Mouse (Mus musculus): Measurements from ENCODE around the gene Mrpl49. TPM values are rescaled to one million over a fixed set of nuclear protein-coding genes. Genes with fewer than 3 reads are reported as not detected.

Mrpl49 gene
- polyA plus RNA-seq (2015; fragmentation: Nextera tagmentation; extraction: Ambion mirVana): 65.5 and 68.2 TPM in 2 replicates

DNA sequence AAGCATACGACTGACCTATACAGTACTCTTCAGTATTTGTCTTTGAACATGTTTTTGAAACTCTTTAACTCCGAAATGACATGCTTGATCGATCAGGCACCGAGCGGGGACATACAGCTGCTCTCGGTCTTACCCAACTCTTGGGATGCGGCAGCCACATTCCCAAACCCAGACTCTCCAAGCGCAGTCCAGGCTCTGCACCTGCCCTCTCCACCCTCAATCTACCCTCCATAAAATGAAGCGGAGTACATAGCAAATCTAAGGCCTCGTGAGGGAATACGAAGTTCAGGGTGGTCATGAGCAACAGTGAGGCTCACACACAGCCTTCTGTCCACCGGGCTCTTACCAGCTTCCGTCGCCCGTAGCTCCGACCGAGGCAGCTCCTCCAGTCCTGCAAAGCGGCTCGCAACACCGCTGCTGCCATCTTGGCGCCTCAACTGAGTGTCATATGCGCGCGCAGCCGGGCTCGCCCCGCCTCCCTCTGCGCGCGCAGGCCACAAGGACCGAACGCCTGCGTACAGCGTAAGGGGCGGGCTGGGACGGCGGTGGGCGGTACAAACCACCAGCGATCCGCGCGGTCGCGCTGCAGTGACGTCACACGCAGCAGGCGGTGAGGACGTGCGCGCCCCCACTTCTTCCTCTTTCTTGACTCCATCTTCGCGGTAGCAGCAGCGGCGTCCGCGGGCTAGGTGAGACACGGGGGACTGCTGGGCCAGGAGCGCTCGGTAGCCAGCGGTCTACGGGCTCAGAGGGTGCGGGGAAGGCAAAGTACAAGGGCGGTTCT lies at the start of gene Mrpl49, which contains the start of gene Fau:
TSS of gene Mrpl49 (minus strand) at position 473 of the 784 bp plus-strand sequence.
TSS of gene Fau (plus strand) at position 532 of the 784 bp plus-strand sequence.
- peak; percentile 86 for ATAC-seq (ENCODE audit: low read depth)
- peak within 1 kb of the TSS; percentile 87 for H3K4me2 ChIP-seq
- peak within 1 kb of the TSS; percentile 96 for H3K9ac ChIP-seq
- peak within 1 kb of the TSS; percentile 87 for H3K27ac ChIP-seq (replicated peaks)
- H3K4me1 ChIP-seq (replicated peaks): peaks cover 37% of the 10 kb centered on the region
- H3K36me3 ChIP-seq: peaks cover 49% of the 10 kb centered on the region
- no peaks in the 10 kb centered on the region for H3K9me3 ChIP-seq
- under 1% methylated on average over 62 of the region's 63 CpGs for WGBS
- peak within 1 kb of the TSS; percentile 92 for H3K4me3 ChIP-seq
- no peaks in the 10 kb centered on the region for H3K27me3 ChIP-seq

DNA sequence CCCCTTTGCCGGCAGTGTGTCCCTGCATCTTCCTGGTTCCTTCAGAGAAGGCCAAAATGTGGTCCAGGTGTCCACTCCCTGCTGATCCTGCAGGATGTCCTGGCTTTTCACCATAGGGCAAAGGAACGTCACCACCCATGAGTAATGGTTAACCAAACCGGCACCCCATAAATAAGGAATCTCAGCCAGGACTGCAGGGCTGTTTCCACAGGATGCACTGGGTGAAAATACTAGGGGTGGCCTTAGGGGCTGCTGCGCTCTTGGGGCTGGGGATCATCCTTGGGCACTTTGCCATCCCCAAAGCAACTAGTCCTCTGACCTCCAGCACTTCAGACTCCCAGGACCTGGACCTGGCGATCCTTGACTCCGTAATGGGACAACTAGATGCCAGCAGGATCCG lies 48.0 kb upstream of the Mrpl49 start, which contains the start of gene Naaladl1:
TSS of gene Naaladl1 (plus strand) at position 197 of the 400 bp plus-strand sequence.
- Histone ChIP-seq H3K9me3 (no peaks in the 10 kb centered on the region), H3K4me1 (replicated peaks) (no peaks in the 10 kb centered on the region), H3K4me2 (no peak within 1 kb of the TSS), H3K9ac (0 out of 2 replicates have a peak within 1 kb of the TSS, but pooled peaks have one; percentile 8), H3K4me3 (no peak within 1 kb of the TSS), H3K36me3 (no peaks in the 10 kb centered on the region), H3K27ac (replicated peaks) (no peak within 1 kb of the TSS), H3K27me3 (no peaks in the 10 kb centered on the region)
- 90% methylated on average over 7 of the region's 7 CpGs for WGBS
- ATAC-seq (ENCODE audit: low read depth): no peak

GRCm38 (mm10) chr19:6104476-6104875 lies 46.9 kb upstream of the Mrpl49 start:
- Histone ChIP-seq H3K4me3 (no peak overlapping the region), H3K9ac (0 out of 2 replicates have a peak overlapping the region, but pooled peaks have one; percentile 8), H3K27ac (replicated peaks) (no peak overlapping the region), H3K36me3 (no peaks in the 10 kb centered on the region), H3K9me3 (no peaks in the 10 kb centered on the region), H3K4me2 (no peak overlapping the region), H3K27me3 (no peaks in the 10 kb centered on the region), H3K4me1 (replicated peaks) (no peaks in the 10 kb centered on the region)
- no peak for ATAC-seq (ENCODE audit: low read depth)
- WGBS: 94% methylated on average over 4 of the region's 4 CpGs

- ATAC-seq (ENCODE audit: low read depth): no peak
- Histone ChIP-seq H3K27me3 (no peaks in the 10 kb centered on the region), H3K4me3 (no peak overlapping the region), H3K4me2 (no peak overlapping the region), H3K9ac (no peak overlapping the region), H3K9me3 (no peaks in the 10 kb centered on the region), H3K36me3 (no peaks in the 10 kb centered on the region), H3K27ac (replicated peaks) (no peak overlapping the region), H3K4me1 (replicated peaks) (no peaks in the 10 kb centered on the region)
- WGBS: 81% methylated on average over 6 of the region's 6 CpGs
Measured at GRCm38 (mm10) chr19:6102169-6102853, 44.7 kb upstream of the Mrpl49 start.

DNA sequence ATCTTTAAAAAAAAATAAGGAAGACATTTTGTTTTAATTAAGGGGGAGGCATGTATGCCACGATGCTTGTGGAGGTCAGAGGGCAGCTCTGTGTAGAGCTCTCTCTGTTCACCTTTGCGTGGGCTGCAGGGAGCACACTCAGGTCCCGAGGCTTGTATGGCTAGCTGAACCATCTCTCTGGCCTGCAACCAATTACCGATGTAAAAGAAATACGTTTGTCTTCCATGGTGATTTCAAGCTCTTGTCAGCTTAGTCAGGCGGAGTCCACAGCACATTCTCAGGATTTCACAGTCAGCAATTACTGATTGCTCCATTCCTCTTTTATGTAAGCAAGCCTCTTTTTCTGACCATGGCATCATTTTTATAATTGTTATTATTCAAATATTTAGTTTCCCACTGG lies 43.6 kb upstream of the Mrpl49 start:
- no peak for ATAC-seq (ENCODE audit: low read depth)
- WGBS: 45% methylated on average over 6 of the region's 6 CpGs
- Histone ChIP-seq H3K4me3 (no peak overlapping the region), H3K27ac (replicated peaks) (no peak overlapping the region), H3K9ac (no peak overlapping the region), H3K27me3 (no peaks in the 10 kb centered on the region), H3K4me2 (no peak overlapping the region), H3K36me3 (no peaks in the 10 kb centered on the region), H3K9me3 (no peaks in the 10 kb centered on the region), H3K4me1 (replicated peaks) (no peaks in the 10 kb centered on the region)

DNA sequence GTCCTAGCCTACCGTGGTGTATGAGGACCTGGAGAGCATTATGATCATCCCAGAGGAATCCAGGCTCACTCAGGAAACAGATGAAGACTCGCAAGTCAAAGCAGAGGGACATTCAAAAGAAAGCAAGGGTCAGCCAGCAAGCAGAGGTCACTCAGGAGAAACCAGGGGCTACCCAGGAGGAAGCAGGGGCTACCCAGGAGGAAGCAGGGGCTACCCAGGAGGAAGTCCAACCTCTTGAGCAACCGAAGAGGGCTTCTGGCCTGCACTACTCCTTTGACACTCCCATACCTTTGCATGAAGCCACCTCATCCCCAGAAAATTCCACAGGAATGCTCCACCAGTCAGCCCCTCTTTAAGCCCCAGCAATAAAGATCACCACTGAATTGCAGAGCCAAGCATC lies 40.3 kb upstream of the Mrpl49 start:
- no peaks in the 10 kb centered on the region for H3K36me3 ChIP-seq
- no peaks in the 10 kb centered on the region for H3K27me3 ChIP-seq
- H3K4me2 ChIP-seq: no peak overlapping the region
- no peak for ATAC-seq (ENCODE audit: low read depth)
- H3K9me3 ChIP-seq: no peaks in the 10 kb centered on the region
- H3K4me3 ChIP-seq: no peak overlapping the region
- WGBS: 89% methylated on average over 3 of the region's 3 CpGs
- no peak overlapping the region for H3K27ac ChIP-seq (replicated peaks)
- no peak overlapping the region for H3K9ac ChIP-seq
- H3K4me1 ChIP-seq (replicated peaks): no peaks in the 10 kb centered on the region

- no peak within 1 kb of the TSS for H3K4me2 ChIP-seq
- no peak within 1 kb of the TSS for H3K27ac ChIP-seq (replicated peaks)
- no peaks in the 10 kb centered on the region for H3K4me1 ChIP-seq (replicated peaks)
- H3K36me3 ChIP-seq: peaks cover 14% of the 10 kb centered on the region; the same call in 1 of the 2 replicates
- no peaks in the 10 kb centered on the region for H3K27me3 ChIP-seq
- H3K9me3 ChIP-seq: no peaks in the 10 kb centered on the region
- no peak for ATAC-seq (ENCODE audit: low read depth)
- WGBS: 89% methylated on average over 7 of the region's 7 CpGs
- H3K9ac ChIP-seq: no peak within 1 kb of the TSS
- H3K4me3 ChIP-seq: no peak within 1 kb of the TSS
Measured at GRCm38 (mm10) chr19:6094119-6094518, 36.5 kb upstream of the Mrpl49 start, which contains the start of gene AC131692.1. TSS of gene AC131692.1 (plus strand) at chr19:6094419.

GRCm38 (mm10) chr19:6088841-6089240 lies 31.3 kb upstream of the Mrpl49 start:
- Histone ChIP-seq H3K9ac (no peak overlapping the region), H3K27me3 (no peaks in the 10 kb centered on the region), H3K4me1 (replicated peaks) (peaks cover 18% of the 10 kb centered on the region), H3K36me3 (peaks cover 14% of the 10 kb centered on the region; the same call in 1 of the 2 replicates), H3K9me3 (no peaks in the 10 kb centered on the region), H3K4me3 (no peak overlapping the region), H3K27ac (replicated peaks) (no peak overlapping the region), H3K4me2 (no peak overlapping the region)
- ATAC-seq (ENCODE audit: low read depth): no peak
- 90% methylated on average over 13 of the region's 13 CpGs for WGBS

- Histone ChIP-seq H3K36me3 (peaks cover 33% of the 10 kb centered on the region), H3K4me3 (peak overlapping the region; percentile 70), H3K9me3 (no peaks in the 10 kb centered on the region), H3K27ac (replicated peaks) (no peak overlapping the region), H3K4me2 (peak overlapping the region; percentile 95), H3K4me1 (replicated peaks) (peaks cover 27% of the 10 kb centered on the region), H3K9ac (peak overlapping the region; percentile 60), H3K27me3 (no peaks in the 10 kb centered on the region)
- ATAC-seq (ENCODE audit: low read depth): peak; percentile 76
- 0% methylated on average over 17 of the region's 17 CpGs for WGBS
Measured at GRCm38 (mm10) chr19:6085417-6085879, 27.9 kb upstream of the Mrpl49 start.

DNA sequence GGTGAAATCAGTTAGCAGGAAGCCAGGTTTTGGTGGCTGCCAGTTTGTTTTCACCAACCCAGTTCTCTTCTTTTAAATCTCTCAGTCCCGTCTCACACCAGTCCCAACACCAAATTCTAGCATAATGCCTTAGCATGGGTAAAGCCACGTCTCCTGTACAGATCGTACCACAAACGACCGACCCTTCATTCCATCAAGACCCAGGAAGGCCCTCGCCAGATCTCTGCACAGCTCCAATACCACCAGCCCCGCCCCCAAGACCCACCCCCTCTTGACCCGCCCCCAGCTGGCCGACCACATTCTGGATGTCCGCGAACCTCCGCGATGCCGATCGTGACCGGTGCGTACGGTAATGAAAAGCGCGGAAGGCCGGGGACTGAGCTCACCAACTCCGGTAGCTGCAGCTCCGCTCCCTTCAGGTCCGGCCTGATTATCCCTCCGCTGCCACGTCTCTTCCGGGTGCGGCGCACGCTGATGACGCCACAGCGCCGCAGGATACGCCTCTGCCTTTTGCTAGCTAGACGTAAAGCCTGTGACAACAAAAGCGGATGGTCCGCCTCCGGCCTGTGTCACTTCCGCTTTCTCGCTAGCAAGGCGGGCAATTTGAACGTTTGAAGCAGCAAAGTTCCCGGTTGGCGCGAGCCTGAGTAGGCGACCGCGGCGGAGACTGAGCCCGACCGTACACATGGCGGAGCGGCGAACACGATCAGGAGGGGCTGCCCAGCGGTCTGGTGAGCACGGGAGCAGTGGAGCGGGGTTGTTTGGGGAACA lies 27.1 kb upstream of the Mrpl49 start, which contains the start of the genes Zfpl1 and Cdca5:
TSS of gene Zfpl1 (minus strand) at position 479 of the 771 bp plus-strand sequence.
TSS of gene Cdca5 (plus strand) at position 506 of the 771 bp plus-strand sequence.
- peak; percentile 92 for ATAC-seq (ENCODE audit: low read depth)
- Histone ChIP-seq H3K4me3 (peak within 1 kb of the TSS; percentile 70), H3K9me3 (no peaks in the 10 kb centered on the region), H3K4me1 (replicated peaks) (peaks cover 27% of the 10 kb centered on the region), H3K9ac (peak within 1 kb of the TSS; percentile 85), H3K36me3 (peaks cover 33% of the 10 kb centered on the region), H3K27me3 (no peaks in the 10 kb centered on the region), H3K27ac (replicated peaks) (peak within 1 kb of the TSS; percentile 67), H3K4me2 (peak within 1 kb of the TSS; percentile 95)
- WGBS: under 1% methylated on average over 58 of the region's 58 CpGs

DNA sequence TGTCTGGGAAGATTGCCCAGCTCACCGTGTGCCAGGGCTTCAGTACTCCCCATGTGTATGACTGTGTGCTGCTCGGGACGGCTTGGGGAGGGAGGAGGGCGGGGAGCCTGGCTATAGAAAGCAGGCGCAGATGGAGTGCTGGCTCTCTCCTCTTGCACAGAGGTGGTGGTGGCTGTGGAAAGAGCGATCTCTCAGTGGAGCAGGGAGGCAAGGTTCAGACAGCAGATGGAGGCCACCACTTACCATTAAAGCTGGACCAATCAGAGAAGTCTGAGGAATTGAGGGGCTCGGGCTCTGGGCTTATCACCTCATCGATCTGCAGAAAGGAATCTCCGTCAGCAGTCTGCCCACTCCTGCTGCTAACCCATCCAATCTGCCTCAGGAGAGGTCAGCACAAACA lies 24.6 kb upstream of the Mrpl49 start, which contains the start of gene Gm28374:
TSS of gene Gm28374 (minus strand) at position 101 of the 400 bp plus-strand sequence.
- H3K27ac ChIP-seq (replicated peaks): no peak within 1 kb of the TSS
- no peak within 1 kb of the TSS for H3K4me2 ChIP-seq
- H3K36me3 ChIP-seq: peaks cover 36% of the 10 kb centered on the region
- 91% methylated on average over 9 of the region's 9 CpGs for WGBS
- H3K4me3 ChIP-seq: no peak within 1 kb of the TSS
- no peaks in the 10 kb centered on the region for H3K27me3 ChIP-seq
- H3K4me1 ChIP-seq (replicated peaks): peaks cover 34% of the 10 kb centered on the region
- H3K9ac ChIP-seq: peak within 1 kb of the TSS; percentile 5; the same call in 1 of the 2 replicates
- no peaks in the 10 kb centered on the region for H3K9me3 ChIP-seq
- ATAC-seq (ENCODE audit: low read depth): no peak

Measured in neural tube, embryonic 13.5 days (tissue).